Mouse (Mus musculus) kidney, adult 18-20 months (tissue): ENCODE data around the gene Tmem169.

Experiments used
- DNase-seq: peaks from one replicate; pipeline ENCODE4 v3.0.0; 2021

The Tmem169 gene

GRCm38 (mm10) chr1:72336780-72337179, 52.6 kb downstream of the Tmem169 start:
- DNase-seq = no peak

GRCm38 (mm10) chr1:72338341-72338740, 54.2 kb downstream of the Tmem169 start:
- peak; percentile 9 for DNase-seq

- no peak for DNase-seq
Measured at GRCm38 (mm10) chr1:72347873-72348272, 63.7 kb downstream of the Tmem169 start.
